ENCODE assay signal across 8 mouse cellular contexts in the genomic region with DNA sequence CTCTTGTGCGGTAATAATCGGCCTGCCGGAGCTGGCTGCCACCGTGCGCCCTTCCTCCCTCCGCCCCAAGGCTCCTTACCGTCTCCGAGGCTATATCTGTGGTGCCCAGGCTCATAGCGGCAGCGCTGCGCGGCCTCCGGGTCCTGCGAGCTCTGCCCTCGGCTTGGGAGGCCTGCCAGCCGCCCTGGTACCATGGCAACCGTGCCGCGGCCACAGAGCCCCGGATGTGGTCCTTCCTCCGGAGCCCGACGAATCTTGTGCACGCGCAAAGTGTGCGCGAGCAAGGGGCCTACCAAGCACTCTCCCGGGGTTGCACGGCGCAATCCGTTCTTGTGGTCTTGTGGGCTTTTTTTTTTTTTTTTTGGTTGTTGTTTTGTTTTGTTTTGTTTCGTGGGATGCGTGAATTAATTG. TPM values are rescaled to one million over a fixed set of nuclear protein-coding genes. Genes with fewer than 3 reads are reported as not detected.
DNase-seq lines count a peak whose midpoint lies in the region; ATAC-seq and TF ChIP-seq lines count a peak whose summit lies in the region.

A gene (minus strand): TSS at position 276 of the 411 bp plus-strand sequence.

- peak; percentile 84 for DNase-seq in WW6 (ENCODE audit: low read depth, low spot score)
- DNase-seq in cerebellum, postnatal 4 days (ENCODE audit: low spot score in 2 of 2): peak; percentile 97 to 98
- peak; percentile 96 for DNase-seq in gastrocnemius, adult 2 months
- DNase-seq in hindbrain, postnatal 0 days (ENCODE audit: low spot score): peak; percentile 97
- DNase-seq in left cerebral cortex, adult 8-10 months (ENCODE audit: low spot score in 2 of 2): peak; percentile 92
- DNase-seq in right cerebral cortex, postnatal 10 days (ENCODE audit: low spot score in 2 of 2): peak; percentile 97
- peak; percentile 95 for DNase-seq in urinary bladder, postnatal 25 days (ENCODE audit: low spot score)

- H3K4me3 ChIP-seq in gastrocnemius, adult 2 months: peak within 1 kb of the TSS; percentile 83
- H3K4me3 ChIP-seq in hindbrain, postnatal 0 days (ENCODE audit: low read length): peak within 1 kb of the TSS; percentile 60
- peak within 1 kb of the TSS; percentile 97 for H3K4me3 ChIP-seq in megakaryocyte, embryonic 14.5 days (replicated peaks)

- no peaks in the 10 kb centered on the region for H3K9me3 ChIP-seq in hindbrain, postnatal 0 days (ENCODE audit: low read length)
- no peaks in the 10 kb centered on the region for H3K9me3 ChIP-seq in megakaryocyte, embryonic 14.5 days

- H3K27ac ChIP-seq in gastrocnemius, adult 2 months: peak within 1 kb of the TSS; percentile 87
- peak within 1 kb of the TSS; percentile 81 for H3K27ac ChIP-seq in hindbrain, postnatal 0 days

- intact Hi-C loops in gastrocnemius, adult 2 months (cut with DNase I): no loop called here

- peaks cover 14% of the 10 kb centered on the region for H3K4me1 ChIP-seq in hindbrain, postnatal 0 days (ENCODE audit: insufficient read depth, low read length)
- H3K4me1 ChIP-seq in megakaryocyte, embryonic 14.5 days: peaks cover 65% of the 10 kb centered on the region

- peaks cover 9% of the 10 kb centered on the region; the same call in 1 of the 2 replicates for H3K36me3 ChIP-seq in hindbrain, postnatal 0 days (ENCODE audit: insufficient read depth, low read length)
- peaks cover 28% of the 10 kb centered on the region for H3K36me3 ChIP-seq in megakaryocyte, embryonic 14.5 days (replicated peaks; ENCODE audit: low read length)

- TF ChIP-seq CTCF in gastrocnemius, adult 2 months (IDR thresholded peaks at IDR 0.05): no peak
- no peak for TF ChIP-seq CTCF in hindbrain, postnatal 0 days (IDR thresholded peaks at IDR 0.05; ENCODE audit: low read depth)

- no peaks in the 10 kb centered on the region for H3K27me3 ChIP-seq in hindbrain, postnatal 0 days (ENCODE audit: insufficient read depth, low read length)
- no peaks in the 10 kb centered on the region for H3K27me3 ChIP-seq in megakaryocyte, embryonic 14.5 days (replicated peaks)

- peak within 1 kb of the TSS; percentile 67 for H3K9ac ChIP-seq in hindbrain, postnatal 0 days (replicated peaks; ENCODE audit: low read length)

- peak; percentile 65 for ATAC-seq in hindbrain, postnatal 0 days

- peak within 1 kb of the TSS; percentile 81 for H3K4me2 ChIP-seq in hindbrain, postnatal 0 days (ENCODE audit: low read depth, low read length)

- WGBS in hindbrain, postnatal 0 days: under 1% methylated on average over 28 of the region's 33 CpGs

RNA-seq across cellular contexts. Expression of the gene that starts here (rescaled TPM):
- 1 to 10 TPM; 2.2 to 3.3 TPM for total RNA-seq in gastrocnemius, adult 2 months (2021)
- 19.1 and 43.1 TPM in 2 replicates for total RNA-seq in hindbrain, postnatal 0 days (2014; rRNA removed)
- polyA plus RNA-seq in hindbrain, postnatal 0 days (2015; fragmentation: Nextera tagmentation; extraction: Ambion mirVana): 22.1 and 24.8 TPM in 2 replicates
- 10 to 100 TPM; 45.8 to 52.8 (median 51.2) TPM for total RNA-seq in left cerebral cortex, adult 8-10 months (2022)
- 4.5 and 4.7 TPM in 2 replicates for polyA plus RNA-seq in megakaryocyte, embryonic 14.5 days (2012; ENCODE audit: insufficient read depth, low replicate concordance)

Comparison
In these comparisons a context has a peak if more than half of its experiments do, and no peak if none do; other contexts are left out.
1. Peak in every context shown above with its lines: DNase-seq, ATAC-seq, H3K4me3 ChIP-seq and H3K27ac ChIP-seq.